In the genomic region with DNA sequence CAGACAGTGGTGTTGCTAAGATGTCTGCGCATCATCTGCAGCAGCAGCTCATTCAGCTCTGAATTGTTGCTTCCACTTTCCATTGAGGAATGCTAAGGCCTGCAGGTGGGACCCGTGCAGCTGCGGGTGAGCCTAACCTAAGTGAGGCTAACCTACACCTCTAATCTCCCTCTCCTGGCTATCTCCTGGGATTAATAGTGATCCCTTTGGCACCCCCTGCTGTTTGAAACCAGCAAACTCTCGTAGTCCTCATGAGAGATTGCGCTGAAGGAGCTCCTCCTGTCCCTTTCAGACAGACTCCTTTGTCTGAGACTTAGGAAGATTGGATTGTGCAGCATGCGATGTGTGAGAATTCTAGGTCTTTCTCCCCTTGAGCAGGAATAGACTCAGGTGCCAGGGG, we compare ENCODE assay signal across 9 mouse cellular contexts.
A peak's percentile ranks its signal among the peaks of the same experiment; 100 is the strongest.
DNase-seq lines count a peak whose midpoint lies in the region; ATAC-seq and TF ChIP-seq lines count a peak whose summit lies in the region.
"Had no signal": no experiment of that assay in that cellular context is flagged by ENCODE, and none has a peak within 500 bp of the region (broad histone marks: within the 10 kb centered on the region; RNA-seq: fewer than 3 reads in every experiment).

No protein-coding gene starts in this region.

- H3K9me3 ChIP-seq in intestine, postnatal 0 days (ENCODE audit: control insufficient read depth): no peaks in the 10 kb centered on the region
- H3K9me3 ChIP-seq in intestine, embryonic 15.5 days: no peaks in the 10 kb centered on the region
- H3K9me3 ChIP-seq in MEL (replicated peaks; ENCODE audit: insufficient read depth, low read length): no peaks in the 10 kb centered on the region
- no peaks in the 10 kb centered on the region for H3K9me3 ChIP-seq in limb, embryonic 10.5 days (replicated peaks)
- no peaks in the 10 kb centered on the region for H3K9me3 ChIP-seq in neural tube, embryonic 13.5 days

- no peak overlapping the region for H3K9ac ChIP-seq in intestine, postnatal 0 days (ENCODE audit: low read depth, low read length)
- H3K9ac ChIP-seq in intestine, embryonic 15.5 days: no peak overlapping the region
- no peak overlapping the region for H3K9ac ChIP-seq in MEL (ENCODE audit: control insufficient read depth, low read depth, low read length, poor library complexity, severe bottlenecking)
- no peak overlapping the region for H3K9ac ChIP-seq in neural tube, embryonic 13.5 days

- ATAC-seq in intestine, postnatal 0 days: no peak
- ATAC-seq in intestine, embryonic 15.5 days: no peak; the same call in 1 of the 2 replicates
- ATAC-seq in neural tube, embryonic 13.5 days (ENCODE audit: low read depth): 0 out of 2 replicates have a peak, but pooled peaks have one; percentile 19
- ATAC-seq in erythroblast, adult 5-6 weeks (replicated peaks; ENCODE audit: low FRiP score, poor library complexity, severe bottlenecking): no peak

- peak; percentile 83 for TF ChIP-seq CTCF in intestine, postnatal 0 days (IDR thresholded peaks at IDR 0.05; ENCODE audit: low read depth)
- TF ChIP-seq CTCF in MEL (IDR thresholded peaks at IDR 0.05 in 2 of 3, conservative IDR thresholded peaks at IDR 0.05 in 1 of 3; ENCODE audit: control insufficient read depth in 1 of 3, insufficient read depth in 1 of 3, low read depth in 2 of 3, low read length in 3 of 3, poor library complexity in 1 of 3, severe bottlenecking in 1 of 3): peak; percentile 38 to 72 (median 60)

- no peak for TF ChIP-seq EP300 in MEL (IDR thresholded peaks at IDR 0.05; ENCODE audit: low read depth in 1 of 2, low read length in 2 of 2)

- TF ChIP-seq POLR2A in MEL (IDR thresholded peaks at IDR 0.05; ENCODE audit: control insufficient read depth in 1 of 2, insufficient read depth in 1 of 2, low read depth in 1 of 2, low read length in 2 of 2, poor library complexity in 1 of 2): no peak

- 45% methylated on average over 6 of the region's 6 CpGs for WGBS in intestine, postnatal 0 days
- 50% methylated on average over 6 of the region's 6 CpGs for WGBS in intestine, embryonic 15.5 days
- WGBS in limb, embryonic 10.5 days: 47% methylated on average over 6 of the region's 6 CpGs
- 48% methylated on average over 6 of the region's 6 CpGs for WGBS in neural tube, embryonic 13.5 days

- peaks cover 5% of the 10 kb centered on the region for H3K36me3 ChIP-seq in intestine, postnatal 0 days (ENCODE audit: control insufficient read depth, insufficient read depth)
- 0 out of 2 replicates have a peak, but pooled peaks cover 3% of the 10 kb centered on the region for H3K36me3 ChIP-seq in intestine, embryonic 15.5 days
- no peaks in the 10 kb centered on the region; a peak in 1 of 4 replicates for H3K36me3 ChIP-seq in MEL (ENCODE audit: control insufficient read depth in 1 of 2, insufficient read depth in 2 of 2, low read length in 2 of 2)
- peaks cover 9% of the 10 kb centered on the region; the same call in 1 of the 2 replicates for H3K36me3 ChIP-seq in limb, embryonic 10.5 days
- no peaks in the 10 kb centered on the region for H3K36me3 ChIP-seq in neural tube, embryonic 13.5 days

- TF ChIP-seq RAD21 in MEL (IDR thresholded peaks at IDR 0.05; ENCODE audit: low read depth, low read length): peak; percentile 70

- H3K27ac ChIP-seq in intestine, postnatal 0 days (ENCODE audit: low read depth, low read length): no peak overlapping the region
- H3K27ac ChIP-seq in intestine, embryonic 15.5 days: no peak overlapping the region
- H3K27ac ChIP-seq in MEL (ENCODE audit: control insufficient read depth, low read depth, low read length): no peak overlapping the region
- no peak overlapping the region for H3K27ac ChIP-seq in limb, embryonic 10.5 days
- H3K27ac ChIP-seq in neural tube, embryonic 13.5 days (replicated peaks): no peak overlapping the region
- H3K27ac ChIP-seq: macrophage had no signal

- intact Hi-C loops in heart, postnatal 14 days (cut with DNase I): loop anchor here (5.0 to 10.0 kb wide), 4 partner anchors 105 to 695 kb away; no protein-coding TSS in a partner anchor

- peak; percentile 69 for DNase-seq in MEL (ENCODE audit: low read depth, low spot score)
- peak; percentile 75 for DNase-seq in brain, adult 2 months (ENCODE audit: low read depth, low spot score)
- DNase-seq in heart, postnatal 14 days: peak; percentile 37 to 62
- DNase-seq in limb, embryonic 10.5 days (ENCODE audit: low spot score): peak; percentile 41

- no peaks in the 10 kb centered on the region for H3K4me1 ChIP-seq in intestine, postnatal 0 days (replicated peaks; ENCODE audit: control insufficient read depth, insufficient read depth, low read length)
- H3K4me1 ChIP-seq in intestine, embryonic 15.5 days (replicated peaks): no peaks in the 10 kb centered on the region
- H3K4me1 ChIP-seq in MEL (ENCODE audit: control insufficient read depth in 1 of 2, insufficient read depth in 2 of 2, low read length in 2 of 2): no peaks in the 10 kb centered on the region
- H3K4me1 ChIP-seq in limb, embryonic 10.5 days: no peaks in the 10 kb centered on the region
- H3K4me1 ChIP-seq in neural tube, embryonic 13.5 days (replicated peaks): 0 out of 2 replicates have a peak, but pooled peaks cover 5% of the 10 kb centered on the region

- H3K4me2 ChIP-seq in intestine, postnatal 0 days (replicated peaks; ENCODE audit: low read depth): no peak overlapping the region
- no peak overlapping the region for H3K4me2 ChIP-seq in intestine, embryonic 15.5 days (replicated peaks)
- H3K4me2 ChIP-seq in neural tube, embryonic 13.5 days: no peak overlapping the region

- no peaks in the 10 kb centered on the region for H3K27me3 ChIP-seq in intestine, postnatal 0 days (replicated peaks; ENCODE audit: control insufficient read depth, insufficient read depth, low read length)
- no peaks in the 10 kb centered on the region for H3K27me3 ChIP-seq in intestine, embryonic 15.5 days (replicated peaks)
- H3K27me3 ChIP-seq in MEL (ENCODE audit: control insufficient read depth in 1 of 2, insufficient read depth in 2 of 2, low read length in 2 of 2): no peaks in the 10 kb centered on the region
- no peaks in the 10 kb centered on the region for H3K27me3 ChIP-seq in limb, embryonic 10.5 days (ENCODE audit: low read depth, poor library complexity, severe bottlenecking)
- H3K27me3 ChIP-seq in neural tube, embryonic 13.5 days: no peaks in the 10 kb centered on the region

- H3K79me2 ChIP-seq in MEL (ENCODE audit: control insufficient read depth, insufficient read depth, low read length, poor library complexity): no peaks in the 10 kb centered on the region

- H3K4me3 ChIP-seq in intestine, postnatal 0 days (ENCODE audit: low read depth, low read length): no peak overlapping the region
- no peak overlapping the region for H3K4me3 ChIP-seq in intestine, embryonic 15.5 days (replicated peaks)
- H3K4me3 ChIP-seq in MEL (ENCODE audit: control insufficient read depth in 1 of 2, insufficient read depth in 1 of 2, low read depth in 2 of 2, low read length in 2 of 2): no peak overlapping the region
- no peak overlapping the region for H3K4me3 ChIP-seq in limb, embryonic 10.5 days
- no peak overlapping the region for H3K4me3 ChIP-seq in neural tube, embryonic 13.5 days

TF ChIP-seq in MEL, 35 proteins besides CTCF, POLR2A, EP300 and RAD21:
- peak; percentile 84 for TF ChIP-seq SMC3 (IDR thresholded peaks at IDR 0.05; ENCODE audit: low read depth, low read length)
- TF ChIP-seq MAX (IDR thresholded peaks at IDR 0.05; ENCODE audit: low read length): no peak
- TF ChIP-seq ELF1 (IDR thresholded peaks at IDR 0.05; ENCODE audit: low read depth, low read length): no peak
- TF ChIP-seq ZC3H11A (IDR thresholded peaks at IDR 0.05; ENCODE audit: low read depth, low read length): peak; percentile 72
